Mouse (Mus musculus) embryonic facial prominence, embryonic 11.5 days (tissue): ENCODE data around the gene Col20a1. TPM values are rescaled to one million over a fixed set of nuclear protein-coding genes. Genes with fewer than 3 reads are reported as not detected.
A peak's percentile ranks its signal among the peaks of the same experiment; 100 is the strongest.

Experiments
- ATAC-seq: fragments of 200-750 bp; cut with Nextera tagmentation; replicated peaks from 2 replicates; pipeline ENCODE4 v1.8.0; 2017; ENCODE audit warnings: low read depth; ENCODE audit not compliant: insufficient number of reproducible peaks, low FRiP score, low TSS enrichment
- DNase-seq: peaks from one replicate; pipeline ENCODE4 v3.0.0-alpha.2; 2015; ENCODE audit warnings: low spot score
- H3K27ac ChIP-seq: fragments of 300-500 bp; sonication (generic); replicated peaks from 2 replicates; pipeline ENCODE4 v1.5.1; 2014; ENCODE audit warnings: mild to moderate bottlenecking, low read depth, low read length, control low read depth
- H3K27me3 ChIP-seq: fragments of 300-500 bp; sonication (generic); 2 replicates; pipeline ENCODE4 v1.6.1; 2014; ENCODE audit warnings: mild to moderate bottlenecking, low read length, moderate library complexity, mixed read lengths; ENCODE audit not compliant: control insufficient read depth, insufficient read depth
- H3K36me3 ChIP-seq: fragments of 300-500 bp; sonication (generic); replicated peaks from 2 replicates; pipeline ENCODE4 v1.6.1; 2014; ENCODE audit warnings: low read depth, mild to moderate bottlenecking, low read length, moderate library complexity, mixed read lengths; ENCODE audit not compliant: control insufficient read depth, insufficient read depth
- H3K4me1 ChIP-seq: fragments of 300-500 bp; sonication (generic); 2 replicates; pipeline ENCODE4 v1.6.1; 2014; ENCODE audit warnings: low read length, mixed read lengths; ENCODE audit not compliant: control insufficient read depth, insufficient read depth
- H3K4me2 ChIP-seq: fragments of 300-500 bp; sonication (generic); 2 replicates; pipeline ENCODE4 v1.6.1; 2014; ENCODE audit warnings: low read depth, mild to moderate bottlenecking, control low read depth, low read length, moderate library complexity
- H3K4me3 ChIP-seq: fragments of 300-500 bp; sonication (generic); 2 replicates; pipeline ENCODE4 v1.5.1; 2014; ENCODE audit warnings: low read depth, low read length, control low read depth
- H3K9ac ChIP-seq: fragments of 300-500 bp; sonication (generic); replicated peaks from 2 replicates; pipeline ENCODE4 v1.6.1; 2014; ENCODE audit warnings: mild to moderate bottlenecking, control low read depth, low read length
- H3K9me3 ChIP-seq: fragments of 300-500 bp; sonication (generic); replicated peaks from 2 replicates; pipeline ENCODE4 v1.6.1; 2016; ENCODE audit warnings: mild to moderate bottlenecking, low read length, inconsistent platforms, mixed read lengths; ENCODE audit not compliant: control insufficient read depth
- WGBS: fragments of 180-500 bp; shearing (Covaris S2); extraction: QIAGEN DNeasy Blood & Tissue Kit; methylation state at CpG from one replicate; pipeline ENCODE4 v1.1.7; 2014; 5-methylcytosine and 5-hydroxymethylcytosine counted together
- polyA plus RNA-seq: library from polyadenylated mRNA; unstranded; fragments of >200 nt; fragmentation: Nextera tagmentation; extraction: Ambion mirVana; gene quantifications from 2 replicates; pipeline ENCODE4 v1.2.1, GENCODE M21; 2014

Col20a1 gene
- polyA plus RNA-seq, 1 experiment from 2014 or later = 0.83 TPM

DNA sequence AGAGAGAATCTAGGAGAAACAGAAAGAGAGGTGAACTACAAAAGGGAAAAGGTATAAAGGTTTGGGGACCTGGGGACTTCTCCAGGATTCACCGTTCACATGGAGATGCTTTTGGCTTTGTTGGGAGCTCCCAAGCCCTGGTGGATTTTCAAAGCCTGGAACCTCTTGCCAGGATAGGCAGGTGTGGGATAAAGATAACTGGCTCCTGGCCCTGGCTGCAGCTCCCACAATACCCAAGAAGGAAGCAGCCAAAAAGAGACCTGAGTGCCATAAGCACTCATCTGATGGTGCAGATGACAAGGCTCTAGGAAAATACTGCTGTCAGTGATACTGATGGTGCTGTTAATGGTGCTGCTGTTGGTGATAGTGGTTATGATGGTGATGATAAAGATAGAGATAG lies 65.8 kb downstream of the Col20a1 start:
- DNase-seq = no peak
- Histone ChIP-seq H3K27ac (no peak overlapping the region), H3K36me3 (no peaks in the 10 kb centered on the region), H3K27me3 (no peaks in the 10 kb centered on the region), H3K4me3 (no peak overlapping the region), H3K4me2 (no peak overlapping the region), H3K9me3 (no peaks in the 10 kb centered on the region), H3K9ac (no peak overlapping the region), H3K4me1 (no peaks in the 10 kb centered on the region)
- 90% methylated on average over 1 of the region's 1 CpGs for WGBS
- ATAC-seq = no peak

DNA sequence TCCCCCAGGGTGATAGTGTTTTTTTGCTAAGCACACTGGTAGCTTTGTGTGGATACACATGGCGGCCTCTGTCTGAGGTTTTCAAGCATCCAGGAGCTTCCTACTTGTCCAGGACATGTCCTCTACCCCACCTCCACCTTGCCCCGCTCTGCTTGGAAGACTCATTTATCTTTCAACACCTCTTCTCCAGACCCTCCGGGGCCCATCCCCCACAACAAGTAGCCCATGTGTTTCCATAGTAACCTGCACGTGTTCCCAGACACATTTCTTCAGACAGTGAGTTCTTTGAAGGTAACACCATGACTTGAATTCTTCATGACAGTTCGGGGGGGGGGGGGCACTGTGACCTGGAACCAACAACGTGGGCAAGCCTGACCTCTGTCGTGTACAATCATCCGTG lies 71.0 kb downstream of the Col20a1 start:
- peak; percentile 14 for DNase-seq

DNA sequence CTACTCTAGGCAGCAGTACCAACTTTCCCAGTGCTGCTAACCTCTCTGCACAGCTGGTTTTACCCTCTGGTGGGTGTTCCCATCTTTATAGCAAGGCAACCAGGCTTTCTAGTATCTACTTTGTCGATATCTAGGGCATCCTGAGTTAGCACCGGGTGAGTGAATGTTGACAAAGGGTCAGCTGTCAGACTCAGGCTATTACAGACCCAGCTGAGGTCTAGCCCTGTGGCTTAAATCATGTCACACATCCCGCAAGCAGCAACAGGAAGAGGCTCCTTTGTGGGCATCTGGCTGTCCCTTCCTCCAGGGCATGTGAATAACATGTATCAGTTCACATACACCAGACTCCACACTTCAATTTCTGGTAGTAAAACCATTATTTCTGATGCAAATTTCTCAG lies 71.9 kb downstream of the Col20a1 start:
- 57% methylated on average over 3 of the region's 3 CpGs for WGBS
- no peaks in the 10 kb centered on the region for H3K9me3 ChIP-seq
- H3K27ac ChIP-seq = no peak overlapping the region
- DNase-seq (no peak), ATAC-seq (no peak)
- no peaks in the 10 kb centered on the region for H3K36me3 ChIP-seq
- H3K4me2 ChIP-seq = no peak overlapping the region
- H3K27me3 ChIP-seq = no peaks in the 10 kb centered on the region
- H3K9ac ChIP-seq = no peak overlapping the region
- H3K4me1 ChIP-seq = no peaks in the 10 kb centered on the region
- no peak overlapping the region for H3K4me3 ChIP-seq

More for the DNA sequence above, 71.0 kb downstream of the Col20a1 start:
- Histone ChIP-seq H3K27me3 (no peaks in the 10 kb centered on the region), H3K36me3 (no peaks in the 10 kb centered on the region), H3K9me3 (no peaks in the 10 kb centered on the region), H3K4me2 (no peak overlapping the region), H3K4me3 (no peak overlapping the region), H3K9ac (no peak overlapping the region), H3K4me1 (no peaks in the 10 kb centered on the region), H3K27ac (no peak overlapping the region)
- WGBS = 42% methylated on average over 8 of the region's 8 CpGs
- no peak for ATAC-seq

DNA sequence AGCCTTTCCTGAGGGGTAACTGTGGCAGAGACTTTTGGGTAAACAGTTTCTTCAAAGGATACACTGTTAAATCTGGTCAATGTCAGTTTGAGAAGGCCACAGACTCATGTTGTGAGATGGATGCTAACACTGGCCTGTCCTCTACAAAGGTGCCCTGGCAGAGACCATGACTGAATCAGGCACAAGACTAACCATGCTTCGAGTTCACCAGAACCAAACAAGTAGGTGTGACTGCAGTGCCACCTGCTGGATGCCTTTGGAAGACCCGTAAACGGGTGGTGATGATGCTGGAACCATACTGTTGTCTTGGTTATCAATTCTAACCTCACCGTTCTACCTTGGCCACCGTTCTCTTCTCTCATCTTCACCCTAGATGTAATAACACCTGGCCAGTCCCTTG lies 73.8 kb downstream of the Col20a1 start:
- WGBS = 23% methylated on average over 5 of the region's 5 CpGs
- 0 out of 2 replicates have a peak, but pooled peaks have one; percentile 58 for ATAC-seq
- H3K27me3 ChIP-seq = no peaks in the 10 kb centered on the region

GRCm38 (mm10) chr2:181065827-181066226 lies 79.5 kb downstream of the Col20a1 start:
- H3K27me3 ChIP-seq = no peaks in the 10 kb centered on the region
- no peaks in the 10 kb centered on the region for H3K9me3 ChIP-seq
- H3K36me3 ChIP-seq = no peaks in the 10 kb centered on the region
- no peak overlapping the region for H3K4me2 ChIP-seq
- WGBS = 68% methylated on average over 4 of the region's 4 CpGs
- H3K9ac ChIP-seq = no peak overlapping the region
- H3K27ac ChIP-seq = no peak overlapping the region
- ATAC-seq (no peak), DNase-seq (no peak)
- no peaks in the 10 kb centered on the region for H3K4me1 ChIP-seq
- H3K4me3 ChIP-seq = no peak overlapping the region

More for the DNA sequence above, 73.8 kb downstream of the Col20a1 start:
- no peaks in the 10 kb centered on the region for H3K4me1 ChIP-seq
- H3K4me3 ChIP-seq = no peak overlapping the region
- peak; percentile 85 for DNase-seq
- H3K4me2 ChIP-seq = no peak overlapping the region
- H3K9ac ChIP-seq = no peak overlapping the region
- no peaks in the 10 kb centered on the region for H3K36me3 ChIP-seq
- no peaks in the 10 kb centered on the region for H3K9me3 ChIP-seq
- H3K27ac ChIP-seq = no peak overlapping the region

Other genes starting within 250 kb of the Col20a1 start
- 0.50 and 1.4 TPM in 2 replicates for gene Bhlhe23, start 209.6 kb upstream of the Col20a1 start, polyA plus RNA-seq
- 70.4 and 84.6 TPM in 2 replicates for gene Ythdf1, start 65.6 kb upstream of the Col20a1 start, polyA plus RNA-seq
- gene Birc7, start 57.5 kb upstream of the Col20a1 start, polyA plus RNA-seq = 0.18 TPM in 2 replicates
- 20.9 and 27.0 TPM in 2 replicates for gene Nkain4, start 31.8 kb upstream of the Col20a1 start, polyA plus RNA-seq
- 43.2 and 54.4 TPM in 2 replicates for gene Arfgap1, start 19.3 kb upstream of the Col20a1 start, polyA plus RNA-seq
- 7.4 and 10.8 TPM in 2 replicates for gene Chrna4, start 57.0 kb downstream of the Col20a1 start, polyA plus RNA-seq
- 1.5 and 2.0 TPM in 2 replicates for gene Kcnq2, start 148.8 kb downstream of the Col20a1 start, polyA plus RNA-seq
- 0.25 and 0.42 TPM in 2 replicates for gene Eef1a2, start 170.5 kb downstream of the Col20a1 start, polyA plus RNA-seq
- gene Ppdpf, start 200.7 kb downstream of the Col20a1 start, polyA plus RNA-seq = 443 and 483 TPM in 2 replicates
- not detected in 2 replicates for gene Ptk6, start 216.3 kb downstream of the Col20a1 start, polyA plus RNA-seq
- 0.08 TPM in 1 of 2 replicates, not detected in the other for gene Srms, start 226.7 kb downstream of the Col20a1 start, polyA plus RNA-seq
- gene Fndc11, start 233.5 kb downstream of the Col20a1 start, polyA plus RNA-seq = 0.49 TPM in 1 of 2 replicates, not detected in the other